Mouse (Mus musculus) cerebellum, postnatal 36 days (tissue): ENCODE measurements around the gene Brinp2.

Source experiments
- DNase-seq, 2 experiments: peaks; one replicate each; pipeline ENCODE4 v3.0.0; 2021 to 2022; ENCODE audit warnings: mixed read lengths in 2 of 2

Brinp2 gene

DNA sequence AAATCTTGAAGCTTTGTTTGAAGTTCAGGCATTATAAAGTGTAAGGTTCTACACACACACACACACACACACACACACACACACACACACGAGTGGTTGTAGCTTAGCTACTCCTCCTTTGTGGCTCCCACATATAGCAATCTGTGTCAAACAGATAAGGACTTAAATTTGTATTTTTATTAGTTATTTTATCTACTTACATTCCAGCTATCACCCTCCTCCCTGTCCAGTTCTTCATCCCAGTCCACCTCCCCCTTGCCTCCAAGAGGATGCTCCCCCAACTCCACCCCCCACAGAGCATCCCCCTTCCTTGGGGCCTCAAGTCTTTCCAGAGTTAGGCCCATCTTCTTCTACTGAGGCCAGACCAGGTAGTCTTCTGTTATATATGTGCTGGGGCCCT, 137.4 kb downstream of the Brinp2 start:
- DNase-seq = no peak

DNA sequence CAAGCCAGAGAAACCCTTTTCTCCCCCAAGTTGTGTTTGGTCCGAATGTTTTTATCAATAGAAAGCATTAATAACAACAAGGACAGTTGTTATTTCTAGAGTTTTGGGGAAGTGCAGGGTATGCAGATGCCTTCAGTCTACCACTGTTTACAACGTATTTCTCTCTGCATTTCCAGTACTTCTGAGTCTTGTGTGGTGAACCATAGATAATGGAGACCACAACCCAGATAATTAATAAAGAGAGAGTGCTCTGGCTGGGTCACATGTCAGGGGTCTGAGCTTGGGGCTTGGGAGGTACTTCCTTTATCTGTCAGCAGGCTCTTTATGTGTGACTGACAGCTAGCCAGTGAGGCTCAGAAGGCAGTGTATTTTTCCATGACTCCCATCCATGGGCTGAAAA, 137.8 kb downstream of the Brinp2 start:
- DNase-seq = no peak

DNA sequence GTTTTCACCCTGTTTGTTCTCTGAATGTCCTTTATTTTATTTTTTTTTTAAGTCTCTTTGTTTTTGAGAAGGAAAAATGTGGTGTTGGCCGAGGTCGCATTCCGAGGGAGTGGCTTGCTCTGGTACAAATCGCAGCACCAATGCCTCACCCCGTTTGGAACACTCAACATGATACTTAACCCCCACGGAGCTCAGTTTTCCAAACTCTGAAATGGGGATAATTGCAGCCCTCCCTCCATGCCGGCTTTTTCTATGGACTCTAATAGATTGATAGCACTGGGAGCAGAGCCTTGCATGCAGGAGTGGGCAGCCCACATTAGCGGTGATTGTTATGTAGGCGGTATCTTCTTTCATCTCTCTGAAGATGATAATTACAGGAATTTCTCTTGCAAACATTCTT, 140.5 kb downstream of the Brinp2 start:
- no peak for DNase-seq

DNA sequence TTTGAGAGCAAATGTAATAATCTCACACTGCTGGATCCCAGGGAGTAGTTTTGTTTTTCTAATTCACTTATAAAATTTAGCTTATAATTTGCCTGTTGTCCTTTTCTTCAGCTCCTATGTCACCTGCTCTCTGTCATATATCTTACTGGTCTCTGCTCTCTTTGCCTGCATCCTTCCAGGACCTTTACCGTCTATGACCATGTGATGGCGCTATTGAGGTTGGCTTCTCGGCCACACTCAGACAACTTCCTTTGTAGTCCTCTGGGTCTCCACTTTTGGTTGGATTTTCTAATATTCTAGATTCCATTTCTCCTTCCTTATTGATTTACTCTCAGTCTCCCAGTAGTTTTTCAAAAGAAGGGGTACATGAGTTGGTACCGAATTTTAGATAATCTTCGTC, 141.4 kb downstream of the Brinp2 start:
- peak; percentile 23 to 31 for DNase-seq

DNA sequence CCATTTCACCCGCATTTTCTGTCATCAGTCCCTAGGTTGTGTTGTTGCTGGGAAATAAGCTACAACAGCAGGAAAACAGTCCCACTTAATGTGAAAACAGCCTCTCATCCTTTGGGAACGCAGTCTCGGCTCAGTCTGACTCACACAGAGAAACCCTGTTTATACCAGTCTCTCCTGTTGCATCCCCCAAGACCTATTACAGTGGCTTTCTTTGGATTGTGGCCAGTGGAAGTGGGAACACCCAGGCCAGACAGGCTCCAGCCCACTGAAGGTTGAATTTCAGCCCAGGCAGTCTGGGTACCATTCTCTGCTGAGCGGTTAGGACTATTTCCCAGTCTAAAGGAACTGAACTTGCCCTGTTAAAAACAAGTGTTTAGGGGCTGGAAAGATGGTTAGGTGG, 142.4 kb downstream of the Brinp2 start:
- no peak for DNase-seq

DNA sequence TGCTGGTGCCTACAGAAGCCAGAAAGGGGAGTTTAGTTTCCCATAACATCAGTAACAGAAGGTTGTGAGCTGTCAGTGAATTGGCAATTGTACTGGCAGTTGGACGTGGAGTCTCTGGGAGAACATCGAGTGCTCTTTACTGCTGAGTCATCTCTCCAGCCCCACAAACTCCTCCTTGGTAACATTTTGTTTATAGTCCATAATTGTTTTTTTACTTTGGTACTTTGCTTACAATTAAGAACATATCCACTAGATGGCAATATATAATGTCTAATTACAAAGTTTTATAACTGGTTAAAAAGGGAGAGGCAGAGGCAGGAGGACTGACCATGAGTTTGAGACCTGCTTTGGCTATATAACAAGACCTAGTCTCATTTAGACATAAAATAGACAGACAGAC, 148.5 kb downstream of the Brinp2 start:
- no peak for DNase-seq

DNA sequence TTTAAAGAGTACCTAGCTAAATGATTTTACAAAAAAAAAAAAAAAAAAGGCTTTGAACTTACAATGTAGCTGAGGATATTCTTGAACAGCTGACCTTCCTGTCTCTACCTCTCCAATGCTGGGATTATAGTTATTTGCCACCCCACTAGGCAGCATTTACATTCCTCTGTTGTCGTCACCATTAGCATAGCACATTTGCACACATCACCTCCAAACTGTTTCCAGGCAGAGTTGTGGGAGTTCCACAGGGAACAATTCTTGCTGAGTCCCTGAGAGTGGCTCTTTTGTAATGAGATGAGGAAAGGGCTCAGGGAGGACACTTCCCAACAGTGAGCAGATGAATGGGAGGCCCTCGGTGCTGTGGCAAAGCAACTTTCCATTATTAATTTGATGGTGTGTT, 153.2 kb downstream of the Brinp2 start:
- no peak for DNase-seq
